Mouse (Mus musculus) urinary bladder, postnatal 36 days (tissue): ENCODE data around the gene Cnot6.
A peak's percentile ranks its signal among the peaks of the same experiment; 100 is the strongest.

ENCODE experiments used
- DNase-seq, 2 experiments: peaks; one replicate each; pipeline ENCODE4 v3.0.0; 2022; ENCODE audit warnings: low spot score in 2 of 2, mixed read lengths in 1 of 2

The Cnot6 gene

DNA sequence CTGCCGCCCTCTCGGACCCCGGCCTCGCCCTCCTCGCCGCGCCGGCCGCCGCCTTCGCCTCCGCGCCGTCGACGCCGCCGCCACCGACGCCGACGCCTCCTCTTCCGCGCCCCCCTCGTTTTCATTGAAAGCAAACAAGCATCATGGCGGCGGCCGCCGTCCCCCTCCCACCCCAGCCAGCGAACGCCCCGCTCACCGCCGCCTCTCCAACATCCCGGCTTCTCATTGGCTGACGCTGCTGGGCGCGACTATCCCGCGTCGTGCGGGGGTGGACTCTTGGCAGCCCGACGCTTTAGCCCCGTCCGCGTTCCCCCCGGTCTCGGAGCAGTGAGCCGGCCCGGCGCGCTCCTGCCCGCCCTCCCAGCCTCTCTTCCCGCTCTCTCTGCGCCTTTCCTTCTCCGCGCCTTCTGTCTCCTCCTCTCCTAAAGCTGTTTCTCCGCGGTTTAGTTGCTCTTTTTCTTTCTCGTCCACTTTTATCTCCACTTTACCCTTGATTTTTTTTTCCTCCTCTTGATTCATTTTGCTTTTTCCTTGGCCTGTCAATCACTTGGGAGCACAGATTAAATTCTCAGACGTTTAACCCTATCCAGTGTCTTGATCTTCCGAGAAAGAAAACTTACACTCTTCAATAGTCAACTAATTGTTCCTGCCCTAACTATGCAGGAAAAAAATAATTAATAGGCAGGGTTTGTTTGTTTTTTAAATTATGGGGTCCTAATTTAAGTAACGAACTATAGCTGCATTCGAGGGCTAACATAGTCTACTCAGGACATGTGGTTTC lies at the start of gene Cnot6:
Gene Cnot6 (minus strand): TSS at position 169 of the 781 bp plus-strand sequence.
- DNase-seq = peak; percentile 97 to 98

- no peak for DNase-seq
Observed at GRCm38 (mm10) chr11:49761130-49761529, 48.6 kb upstream of the Cnot6 start.

- DNase-seq = no peak
Observed at GRCm38 (mm10) chr11:49758096-49758495, 45.6 kb upstream of the Cnot6 start.

GRCm38 (mm10) chr11:49754958-49755665 lies 42.6 kb upstream of the Cnot6 start:
- DNase-seq = peak in 1 of 2 experiments; percentile 40

DNA sequence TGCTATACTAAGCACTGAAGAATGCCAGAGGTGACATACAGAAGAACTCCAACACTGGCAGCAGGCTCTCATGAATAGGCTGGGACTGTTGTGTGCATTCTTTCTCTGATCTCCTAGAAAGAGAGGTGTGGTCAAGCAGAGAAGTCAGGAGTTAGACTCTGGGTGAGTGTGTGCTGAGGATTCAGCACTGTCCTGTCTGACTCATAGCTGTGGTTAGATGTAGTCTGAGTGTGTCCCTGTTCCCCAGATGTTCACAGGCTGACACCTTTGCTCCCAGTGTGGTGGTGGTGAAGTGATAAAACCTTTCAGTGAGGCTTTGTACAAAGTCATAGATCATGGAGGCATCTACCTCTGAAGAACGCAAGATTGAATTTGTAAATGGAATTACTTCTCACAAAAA lies 34.2 kb upstream of the Cnot6 start:
- no peak for DNase-seq

- no peak for DNase-seq
Observed at GRCm38 (mm10) chr11:49745839-49746238, 33.3 kb upstream of the Cnot6 start.

DNA sequence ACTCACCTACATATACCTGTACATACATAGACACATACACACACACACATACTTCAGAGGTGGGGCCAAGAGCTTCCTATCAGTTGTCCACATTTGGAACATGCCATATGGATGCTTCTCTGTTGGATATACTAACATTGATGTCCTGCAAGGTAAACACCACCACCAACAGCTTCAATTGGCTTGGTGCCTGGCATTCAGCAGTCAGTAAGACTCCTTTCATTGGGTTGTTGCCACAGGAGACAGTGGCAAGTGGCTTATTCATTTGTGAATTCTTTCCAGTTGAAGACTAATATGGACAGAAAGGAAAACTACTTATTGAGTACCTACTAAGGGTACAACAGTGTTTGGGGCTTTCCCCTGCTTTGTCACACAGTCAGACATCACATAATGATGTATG lies 32.5 kb upstream of the Cnot6 start:
- no peak for DNase-seq

- peak in 1 of 2 experiments; percentile 32 for DNase-seq
Observed at GRCm38 (mm10) chr11:49743634-49744033, 31.1 kb upstream of the Cnot6 start.

DNA sequence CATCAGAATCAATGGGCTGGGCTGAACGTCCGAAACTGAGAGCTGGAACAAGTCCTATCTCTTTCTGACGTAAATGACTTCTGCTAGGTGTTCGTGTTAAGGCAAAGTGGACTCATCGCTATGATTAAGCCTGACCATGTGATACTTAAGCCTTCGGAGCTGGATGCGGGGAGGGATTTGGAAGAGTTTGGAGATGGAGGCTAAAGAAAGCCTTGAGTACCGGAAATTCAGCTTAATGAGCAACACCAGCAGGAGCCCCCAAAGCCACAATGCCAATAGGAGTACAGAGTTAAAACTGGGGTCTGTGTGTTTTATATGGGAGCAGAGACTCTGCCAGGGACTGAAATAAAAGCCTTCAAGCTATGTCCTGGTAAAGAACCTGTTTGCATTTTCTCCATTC lies 29.7 kb upstream of the Cnot6 start:
- DNase-seq = no peak

GRCm38 (mm10) chr11:49739776-49740175 lies 27.3 kb upstream of the Cnot6 start:
- no peak for DNase-seq

DNA sequence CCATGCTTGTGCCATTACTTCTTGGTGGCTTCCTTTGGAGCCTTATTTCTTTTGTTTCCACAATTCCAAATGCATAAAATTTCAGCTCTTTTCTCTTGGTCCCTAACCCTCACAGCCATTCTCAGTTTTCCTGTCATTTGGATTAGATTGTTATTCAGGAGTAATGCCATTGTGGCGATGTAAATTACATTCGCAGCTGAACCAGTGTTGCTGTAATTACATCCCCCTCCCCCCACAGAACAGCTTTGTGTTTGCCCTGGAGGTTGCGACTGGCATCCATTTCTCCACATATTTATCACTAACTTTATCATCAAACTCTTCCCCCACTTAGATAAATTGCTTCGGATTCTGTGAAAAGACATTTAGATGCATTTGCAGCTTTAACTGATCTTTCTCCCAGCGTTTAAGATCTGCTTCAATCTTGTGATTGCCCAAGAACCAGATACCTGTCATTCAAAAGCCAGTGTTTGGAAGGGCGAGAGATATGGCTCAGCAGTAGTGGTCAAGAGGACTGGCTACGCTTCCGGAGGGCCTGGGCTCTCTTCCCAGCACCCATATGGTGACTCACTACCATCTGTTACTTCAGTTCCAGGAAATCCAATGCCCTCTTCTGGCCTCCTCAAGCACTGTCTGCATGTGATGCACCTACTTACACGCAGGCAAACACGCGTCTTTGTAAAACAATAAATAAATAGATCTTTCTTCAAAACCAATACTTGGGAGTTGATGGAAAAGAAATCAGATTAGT lies 26.3 kb upstream of the Cnot6 start:
- DNase-seq = no peak

DNA sequence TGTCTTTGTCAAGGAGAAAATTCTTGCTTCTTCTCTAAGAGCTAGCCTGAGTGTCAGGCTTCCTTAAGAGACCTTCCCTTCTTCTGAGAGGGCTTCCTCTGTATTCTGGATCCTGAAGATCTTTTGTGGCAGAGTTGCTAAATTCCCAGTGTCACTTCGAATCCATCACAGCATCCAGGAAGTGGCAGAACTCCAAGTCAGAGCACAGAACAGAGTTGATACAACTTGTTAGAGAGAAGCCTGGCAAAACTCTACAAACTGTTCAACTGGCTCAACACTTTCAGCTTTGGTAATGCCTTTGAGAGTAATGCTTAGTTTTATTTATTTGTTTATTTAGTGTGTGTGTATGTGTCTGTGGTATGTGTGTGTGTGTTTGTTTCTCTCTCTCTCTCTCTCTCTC lies 25.1 kb upstream of the Cnot6 start:
- no peak for DNase-seq

DNA sequence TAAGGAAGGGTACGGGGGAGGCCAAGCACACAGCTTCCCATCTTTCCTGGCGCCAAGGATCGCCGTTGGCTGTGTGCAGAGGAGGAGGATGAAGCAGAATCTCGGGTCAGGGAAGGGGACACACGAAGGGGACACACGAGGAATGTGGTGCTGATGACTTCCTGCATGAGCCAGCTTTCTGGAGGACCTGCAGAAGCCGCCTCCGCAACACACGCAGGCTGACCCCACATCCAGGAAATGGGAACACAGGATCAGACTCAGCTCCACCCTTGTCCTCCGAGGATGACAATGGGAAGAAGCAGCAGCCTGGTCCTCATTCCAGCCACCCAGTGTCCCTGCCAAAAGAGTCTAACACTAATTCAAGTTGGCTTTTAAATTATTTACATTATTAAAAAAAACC lies 22.2 kb upstream of the Cnot6 start:
- no peak for DNase-seq

GRCm38 (mm10) chr11:49730275-49730948 lies 17.9 kb upstream of the Cnot6 start:
- DNase-seq = no peak

- DNase-seq = peak; percentile 32 to 51
Observed at GRCm38 (mm10) chr11:49727877-49728276, 15.4 kb upstream of the Cnot6 start.

DNA sequence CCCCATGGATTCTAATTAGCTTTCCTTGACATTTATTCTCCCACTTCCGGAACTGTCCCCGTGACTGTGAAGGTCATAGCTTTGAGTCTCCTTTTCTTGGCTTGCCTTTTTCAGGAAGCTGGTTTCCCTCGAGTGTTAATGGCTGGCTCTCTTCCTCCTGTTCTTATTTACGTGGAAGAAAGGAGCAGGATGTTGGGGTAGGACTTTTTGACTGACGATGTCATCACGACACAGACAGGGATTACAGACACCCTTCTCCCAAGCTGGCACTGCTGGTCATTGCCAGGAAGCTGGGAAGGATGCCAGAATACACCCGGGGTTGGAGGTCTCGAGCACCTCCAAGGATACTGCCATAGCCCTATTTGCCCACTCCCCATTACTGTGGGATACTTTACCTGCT lies 14.3 kb upstream of the Cnot6 start:
- DNase-seq = no peak

DNA sequence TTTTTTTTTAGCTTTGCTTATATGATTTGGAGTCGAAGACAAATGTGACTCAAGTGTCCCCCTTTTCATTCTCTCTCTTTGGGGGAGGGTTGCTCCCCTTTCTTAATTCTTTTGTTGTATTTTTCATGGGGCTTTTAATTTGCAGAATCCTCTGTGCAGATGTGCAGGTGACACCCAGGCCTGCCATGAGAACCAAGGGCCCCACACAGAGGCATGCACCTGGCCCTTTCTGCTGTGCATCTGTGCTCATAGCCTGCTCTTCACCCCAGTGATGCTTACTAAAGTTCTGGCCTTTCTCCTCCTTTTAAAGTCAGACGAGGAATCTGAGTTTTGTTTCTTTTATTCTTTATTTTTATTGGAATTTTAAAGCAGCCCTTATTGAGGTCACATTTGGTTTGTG lies 12.2 kb upstream of the Cnot6 start:
- no peak for DNase-seq

DNA sequence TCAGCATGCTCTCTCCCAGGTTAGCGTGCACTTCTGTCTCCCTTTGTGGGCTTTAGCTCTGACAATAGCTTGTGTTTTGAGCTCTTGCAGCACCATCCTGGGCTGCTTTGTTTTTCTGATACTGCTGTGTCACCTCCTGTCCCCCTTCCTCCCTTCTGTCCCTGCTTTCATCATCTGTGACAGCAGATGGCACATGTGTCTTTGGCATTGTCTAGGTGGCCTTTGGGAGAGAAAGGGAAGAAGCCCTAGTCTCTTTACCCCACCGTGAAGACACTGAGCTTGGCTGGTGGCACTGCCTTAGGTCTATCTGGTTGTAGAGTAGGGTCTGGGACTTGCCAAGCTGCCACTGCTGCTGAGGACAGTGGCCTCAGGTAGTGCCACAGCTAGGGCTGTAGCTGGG lies 10.8 kb upstream of the Cnot6 start:
- no peak for DNase-seq

- DNase-seq = no peak
Observed at GRCm38 (mm10) chr11:49722692-49723091, 10.2 kb upstream of the Cnot6 start.

DNA sequence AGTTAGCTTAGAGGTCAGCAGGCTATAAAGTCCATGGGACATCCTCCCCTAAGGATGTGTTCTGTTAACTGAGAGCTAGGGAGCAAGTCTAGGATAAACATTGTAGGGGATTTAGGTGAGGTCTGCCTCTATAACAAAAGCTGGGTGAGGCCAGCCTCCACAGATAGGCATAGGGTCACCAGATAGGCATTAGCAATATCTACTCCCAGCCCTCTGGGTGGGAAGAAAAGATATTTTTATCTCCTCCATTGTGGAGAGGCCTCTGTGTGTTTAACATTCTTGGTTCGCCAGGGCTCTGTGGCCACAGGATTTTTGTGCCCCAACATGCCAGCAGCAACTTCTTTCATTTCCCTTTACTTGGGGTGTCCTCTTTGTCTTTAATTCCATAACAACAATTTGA lies 8.8 kb upstream of the Cnot6 start:
- DNase-seq = no peak

GRCm38 (mm10) chr11:49719466-49720151 lies 7.1 kb upstream of the Cnot6 start:
- DNase-seq = no peak
